Mouse (Mus musculus) kidney, postnatal 14 days (tissue): ENCODE measurements around the gene Zfyve26.
A peak's percentile ranks its signal among the peaks of the same experiment; 100 is the strongest.
"Not testable (repeated sequence)": the region's sequence is repeated elsewhere in the genome, so short reads cannot be mapped to it uniquely, and the experiment has no call there.

Source experiments
- DNase-seq: peaks from one replicate; pipeline ENCODE4 v3.0.0; 2022; ENCODE audit warnings: mixed read lengths

Gene Zfyve26

DNA sequence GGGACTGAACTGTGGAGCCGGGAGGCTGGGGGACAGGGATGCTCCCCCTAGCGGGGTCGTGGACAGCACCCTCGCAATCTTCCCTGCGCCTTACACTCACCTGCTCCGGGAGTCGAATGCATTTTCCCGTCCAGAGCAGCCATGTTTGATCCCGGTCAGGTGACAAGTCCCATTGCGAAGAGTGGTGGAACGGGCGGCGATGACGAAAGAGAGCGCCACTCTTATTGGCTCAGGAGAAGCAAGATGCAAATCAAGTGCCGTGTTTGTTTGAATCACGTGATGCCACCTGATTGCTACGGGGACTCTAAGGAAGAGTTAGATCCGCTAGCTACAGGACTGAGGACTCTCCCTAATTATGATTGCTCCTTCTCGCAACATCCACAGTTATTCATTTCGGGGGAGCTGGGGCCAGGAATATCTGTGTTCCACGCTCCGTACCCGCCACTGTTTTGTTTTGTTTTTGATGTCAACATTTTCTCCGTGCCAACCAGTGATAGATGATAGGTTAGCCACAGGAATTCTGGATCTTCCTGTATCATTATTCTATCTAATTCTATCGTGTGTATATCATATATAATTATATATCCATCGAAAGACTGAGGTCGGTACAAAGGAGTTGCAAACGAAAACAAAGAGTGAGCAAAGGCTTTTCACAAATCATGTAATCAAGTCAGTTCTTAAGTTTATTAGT is at the start of gene Zfyve26:
Zfyve26 (minus strand) TSS at position 179 of the 691 bp plus-strand sequence.
- peak; percentile 96 for DNase-seq

DNA sequence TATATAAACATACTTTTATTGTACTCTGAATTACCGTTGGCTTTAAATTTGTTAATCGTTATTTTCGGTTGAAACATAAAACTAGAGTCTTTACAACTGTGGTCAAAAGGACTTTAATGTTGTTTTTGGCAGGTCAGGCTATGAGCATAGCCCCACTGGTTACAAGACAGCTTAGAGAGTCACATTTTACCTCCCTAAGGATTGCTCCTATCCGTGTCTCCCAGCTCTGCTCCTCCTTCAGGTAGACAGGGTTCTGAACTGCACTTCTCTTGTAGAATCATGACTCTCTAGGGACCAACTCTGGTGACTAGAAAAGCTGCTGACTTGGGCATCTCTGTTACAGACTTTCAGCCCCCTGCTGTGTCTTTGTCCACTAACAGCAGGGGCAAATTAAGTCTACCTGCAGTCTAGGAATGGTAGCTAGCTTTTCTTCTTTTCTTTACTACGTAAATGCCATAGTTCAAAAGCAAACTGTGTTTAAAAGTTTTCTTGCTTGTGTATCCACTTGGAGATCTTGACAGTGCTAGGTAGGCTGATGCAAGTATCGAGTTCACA is 45.3 kb upstream of the Zfyve26 start:
- DNase-seq: no peak

DNA sequence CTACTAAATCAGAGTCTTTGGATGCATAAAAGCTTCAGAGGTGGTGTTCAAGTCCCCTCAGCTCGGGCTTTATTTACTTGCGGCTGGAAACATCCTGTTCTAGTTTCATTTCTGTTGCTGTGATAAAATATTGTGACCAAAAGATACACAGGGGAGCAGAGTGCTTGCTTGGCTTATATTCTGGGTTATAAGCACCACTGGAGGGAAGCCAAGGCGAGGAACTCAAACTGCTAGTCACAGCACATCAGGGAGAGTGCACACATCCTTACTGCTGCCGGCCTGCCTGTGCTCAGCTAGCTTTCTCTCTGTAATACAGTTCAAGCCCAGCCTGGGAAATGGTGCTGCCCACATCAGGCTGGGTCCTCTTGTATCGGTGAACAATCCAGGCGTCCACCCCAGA is 44.4 kb upstream of the Zfyve26 start:
- peak; percentile 54 for DNase-seq

- DNase-seq: no peak
These were observed 42.7 kb upstream of the Zfyve26 start for GRCm38 (mm10) chr12:79338791-79339190.

GRCm38 (mm10) chr12:79331722-79332121 is 35.6 kb upstream of the Zfyve26 start:
- no peak for DNase-seq

DNA sequence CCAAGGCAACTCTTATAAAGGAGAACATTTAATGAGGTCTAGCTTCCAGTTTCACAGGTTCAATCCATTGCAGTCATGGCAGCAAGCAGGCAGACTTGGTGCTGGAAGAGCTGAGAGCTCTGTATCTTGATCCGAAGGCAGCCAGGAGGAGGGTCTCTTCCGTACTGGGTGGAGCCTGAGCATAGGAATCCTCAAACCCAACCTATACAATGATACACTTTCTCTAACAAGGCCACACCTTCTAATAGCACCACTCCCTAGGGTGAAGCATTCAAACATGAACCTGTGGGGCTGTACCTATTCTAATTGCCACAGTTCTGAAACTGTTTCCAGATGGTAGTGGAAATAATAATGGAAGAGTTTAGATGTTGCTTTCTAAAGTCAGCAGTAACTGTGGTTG is 34.5 kb upstream of the Zfyve26 start:
- no peak for DNase-seq

- no peak for DNase-seq
These were observed 31.8 kb upstream of the Zfyve26 start for GRCm38 (mm10) chr12:79327868-79328267.

DNA sequence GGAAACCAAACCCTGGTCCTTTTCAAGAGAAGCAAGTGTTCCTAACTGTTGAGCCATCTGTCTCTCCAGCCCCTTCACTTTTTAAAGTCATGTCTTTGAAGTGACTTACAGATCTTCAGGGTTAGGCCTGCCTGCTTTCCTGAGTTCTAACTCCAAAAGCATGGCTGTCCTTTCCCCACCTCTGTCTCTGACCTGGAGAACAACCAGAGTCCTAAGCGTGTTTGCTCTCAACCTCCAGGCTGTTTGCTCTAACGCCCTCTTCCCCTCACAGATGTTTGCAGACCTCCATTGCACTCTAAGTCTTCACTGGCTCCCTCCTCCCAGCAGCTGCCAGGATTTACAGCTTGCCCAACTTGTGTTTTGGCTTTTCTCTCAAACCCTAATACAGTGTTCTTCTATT is 30.6 kb upstream of the Zfyve26 start:
- DNase-seq: no peak

- no peak for DNase-seq
These were observed 30.1 kb upstream of the Zfyve26 start for GRCm38 (mm10) chr12:79326236-79326635.

DNA sequence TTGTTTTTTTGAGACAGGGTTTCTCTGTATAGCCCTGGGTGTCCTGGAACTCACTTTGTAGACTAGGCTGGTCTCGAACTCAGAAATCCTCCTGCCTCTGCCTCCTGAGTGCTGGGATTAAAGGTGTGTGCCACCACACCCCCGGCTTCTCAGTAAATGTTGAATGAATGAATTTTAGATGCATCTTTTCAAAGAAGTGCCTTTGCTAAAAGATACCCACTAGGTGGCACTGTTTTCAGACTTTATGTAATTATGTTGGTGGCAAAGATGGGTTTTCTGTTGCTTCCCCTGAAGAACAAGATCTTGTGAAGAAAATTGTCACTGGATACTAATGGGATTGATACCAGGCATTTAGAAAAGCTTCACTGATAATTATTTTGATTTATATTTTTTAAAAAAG is 26.4 kb upstream of the Zfyve26 start:
- DNase-seq: not testable (repeated sequence)

DNA sequence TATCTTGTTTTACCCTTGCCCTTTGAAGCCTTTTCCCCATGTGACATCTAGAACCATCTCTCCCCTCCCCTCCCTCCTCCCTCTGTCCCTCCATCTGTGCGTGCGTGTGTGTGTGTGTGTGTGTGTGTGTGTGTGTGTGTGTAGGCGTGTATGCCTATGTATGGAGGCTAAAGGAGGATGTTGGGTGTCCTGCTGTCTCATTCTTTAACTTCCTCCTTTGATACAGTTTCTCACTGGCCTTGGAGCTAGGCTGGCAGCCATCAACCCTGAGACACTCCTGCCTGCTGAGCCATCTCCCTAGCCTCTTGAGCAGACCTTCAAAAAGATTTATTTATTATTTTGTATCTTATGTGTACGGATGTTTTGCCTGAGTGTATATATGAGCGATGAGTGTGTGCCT is 24.8 kb upstream of the Zfyve26 start:
- no peak for DNase-seq

GRCm38 (mm10) chr12:79317339-79317738 is 21.2 kb upstream of the Zfyve26 start:
- DNase-seq: no peak

- DNase-seq: no peak
These were observed 17.6 kb upstream of the Zfyve26 start for GRCm38 (mm10) chr12:79313721-79314120.

DNA sequence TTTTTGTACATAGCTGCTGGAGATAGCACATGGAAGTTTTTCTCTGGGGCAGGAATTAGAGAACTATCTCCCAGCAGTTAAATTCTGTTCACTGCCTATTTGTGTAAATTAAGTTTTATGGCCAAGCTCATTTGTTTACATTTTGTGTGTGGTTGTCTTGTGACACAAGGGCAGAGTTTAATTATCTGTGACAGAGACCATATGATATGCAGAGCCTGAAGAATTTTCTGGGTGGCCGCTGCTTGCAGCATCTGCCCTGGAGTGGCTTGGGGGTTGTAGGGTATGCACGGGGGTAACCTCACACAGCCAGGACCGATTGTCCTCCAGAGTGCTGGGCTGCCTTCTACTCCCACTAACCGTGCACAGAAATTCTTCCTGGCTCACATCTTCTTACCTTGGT is 9.9 kb upstream of the Zfyve26 start:
- no peak for DNase-seq

GRCm38 (mm10) chr12:79305131-79305530 is 9.0 kb upstream of the Zfyve26 start:
- DNase-seq: no peak

- DNase-seq: peak; percentile 64
These were observed 5.7 kb upstream of the Zfyve26 start for GRCm38 (mm10) chr12:79301802-79302201.

DNA sequence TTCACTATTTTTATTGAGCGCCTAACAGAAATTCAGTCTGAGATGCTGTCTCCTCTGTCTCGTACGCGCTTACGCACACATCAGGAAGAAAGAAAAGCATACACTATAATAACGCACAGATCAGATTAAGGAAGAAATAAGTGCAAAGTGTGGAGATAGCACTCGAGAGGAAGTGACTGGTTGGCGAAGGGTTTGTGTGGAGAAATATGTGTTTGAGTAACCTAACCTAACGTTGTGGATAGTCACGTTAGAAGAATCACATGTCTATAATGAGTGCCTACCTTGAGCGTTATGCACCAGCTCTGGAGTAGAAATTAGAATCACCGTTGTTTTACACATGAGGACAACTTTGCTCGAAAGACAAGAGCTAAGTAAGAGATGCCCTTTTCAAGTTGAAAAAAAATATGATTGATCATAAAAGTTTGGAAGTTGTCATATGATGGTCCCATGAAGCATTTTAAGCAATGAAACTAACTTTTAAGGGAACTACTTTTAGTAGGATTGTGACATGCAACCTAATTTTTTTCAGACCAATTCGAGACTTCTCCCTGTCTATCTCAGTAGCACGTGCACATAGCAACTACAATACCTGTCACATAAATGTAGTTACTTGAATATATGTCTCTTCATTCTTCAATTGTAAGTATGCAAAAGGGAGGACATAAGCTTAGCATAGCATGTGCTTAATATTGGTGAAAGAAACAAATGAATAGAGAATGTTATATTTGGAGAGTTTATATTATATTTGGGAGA is 2.0 kb upstream of the Zfyve26 start:
- no peak for DNase-seq

- peak; percentile 87 for DNase-seq
These were observed 1.0 kb upstream of the Zfyve26 start, which contains the start of gene Rad51b for GRCm38 (mm10) chr12:79297121-79297576. Rad51b (plus strand) TSS chr12:79297282.

DNA sequence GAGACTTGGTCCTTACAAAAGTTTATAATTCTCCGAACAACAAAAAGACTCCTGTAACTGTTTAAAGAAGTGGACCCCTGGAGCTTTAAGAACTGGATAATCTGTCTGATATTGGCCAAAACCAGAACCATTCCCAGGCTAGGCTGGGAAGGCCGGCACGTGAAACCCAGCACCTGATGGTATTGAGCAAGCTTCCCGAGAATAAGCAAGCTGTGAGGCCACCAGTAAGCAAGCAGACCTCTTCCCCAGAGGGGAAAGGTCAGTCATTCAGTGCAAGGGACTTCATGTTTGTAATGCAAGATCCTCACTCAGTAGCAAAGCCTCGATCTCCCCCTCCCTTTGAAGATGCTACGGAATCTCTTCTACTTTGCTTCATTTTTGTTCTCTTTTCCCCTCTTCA is 3.2 kb downstream of the Zfyve26 start:
- no peak for DNase-seq

DNA sequence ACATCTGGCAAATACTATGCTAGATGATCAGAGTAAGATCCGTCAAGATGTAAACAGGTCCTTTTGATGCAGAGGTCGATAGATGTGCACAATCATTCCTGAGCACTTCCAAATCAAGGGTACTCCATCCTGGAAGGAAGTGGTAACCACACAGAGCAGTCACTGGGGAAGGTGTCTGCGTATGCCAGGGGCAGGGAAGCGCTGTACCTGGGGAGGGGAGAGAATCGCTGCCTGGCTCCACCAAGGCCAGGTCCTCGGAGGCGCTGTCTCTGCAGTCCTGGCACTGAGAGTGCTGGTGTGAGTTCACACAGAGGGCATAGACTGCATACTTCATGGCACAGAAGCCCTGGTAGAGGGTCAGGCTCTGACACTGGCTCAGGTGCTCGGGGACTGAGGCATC is 13.5 kb downstream of the Zfyve26 start:
- no peak for DNase-seq

DNA sequence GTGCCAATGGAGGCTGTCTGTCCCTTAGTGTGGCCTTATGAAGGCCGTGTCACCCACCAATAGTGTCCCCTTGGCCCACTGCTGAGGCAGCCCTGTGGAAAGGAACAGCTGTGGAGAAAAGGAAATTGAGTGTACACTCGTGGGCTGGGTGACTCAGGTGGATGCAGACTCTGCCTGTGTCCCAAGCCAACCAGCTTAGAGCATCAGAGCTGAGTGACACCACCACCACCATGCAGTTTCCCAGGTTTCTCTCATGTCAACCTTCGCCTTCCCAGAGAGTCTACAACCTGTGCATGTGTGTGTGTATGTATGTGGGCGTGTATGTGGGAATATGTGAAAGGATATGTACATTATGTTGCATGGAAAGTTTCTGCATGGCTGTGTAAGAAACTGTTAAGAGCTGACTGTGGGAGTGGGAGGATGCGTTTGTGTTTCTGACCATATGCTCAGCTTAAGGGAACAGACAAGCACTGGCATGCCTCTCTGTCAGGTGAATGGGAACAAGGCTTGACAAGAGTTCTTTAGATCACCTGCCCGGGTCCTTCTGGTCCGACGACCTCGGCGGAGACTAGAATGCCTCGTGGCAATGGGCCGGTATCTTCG is 16.5 kb downstream of the Zfyve26 start:
- DNase-seq: no peak

- no peak for DNase-seq
These were observed 23.5 kb downstream of the Zfyve26 start for GRCm38 (mm10) chr12:79272604-79273003.

DNA sequence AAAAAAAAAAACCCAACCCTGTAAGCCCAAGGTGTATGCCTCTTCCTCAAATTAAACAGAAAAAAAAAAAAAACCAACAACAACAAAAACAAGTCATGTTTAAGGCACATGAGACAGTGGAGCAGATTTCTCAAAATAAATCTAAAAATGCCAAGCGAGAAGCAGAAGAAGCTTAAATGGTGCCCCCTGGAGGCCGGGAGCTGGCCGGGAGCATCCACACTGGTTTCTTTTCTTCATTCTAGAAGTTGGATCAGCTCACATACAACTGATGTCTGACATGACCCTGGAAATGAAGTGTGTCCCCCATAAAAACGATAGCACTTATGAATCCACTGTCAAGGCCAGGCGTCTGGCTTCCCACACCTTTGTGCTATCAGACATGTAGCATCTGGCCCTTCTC is 35.1 kb downstream of the Zfyve26 start:
- peak; percentile 50 for DNase-seq

DNA sequence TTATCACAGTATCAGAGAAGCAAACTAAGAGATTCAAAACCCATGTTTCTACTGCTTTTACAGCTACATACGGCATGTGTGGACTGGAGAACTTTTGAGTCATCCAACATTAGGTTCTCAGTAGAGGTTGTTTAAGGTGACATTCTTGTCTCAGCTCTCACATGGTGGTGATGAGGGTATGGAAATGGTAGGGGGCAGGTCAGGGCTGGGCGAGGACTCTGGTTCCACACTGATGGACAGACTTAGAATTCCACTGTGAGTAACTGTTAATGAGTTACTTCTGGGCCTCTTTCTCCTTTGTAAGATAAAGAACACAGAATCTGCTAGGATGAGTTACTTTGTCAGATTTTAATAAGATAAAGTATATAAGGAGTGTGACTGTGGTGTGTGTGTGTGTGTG is 36.0 kb downstream of the Zfyve26 start:
- DNase-seq: peak; percentile 37
